Mouse (Mus musculus): ENCODE data around the gene Hist1h3d.
A peak's percentile ranks its signal among the peaks of the same experiment; 100 is the strongest.

Hist1h3d gene

GRCm38 (mm10) chr13:23585029-23585441 lies 9.5 kb downstream of the Hist1h3d start:
- DNase-seq (ENCODE audit: low read depth, low spot score), result peak; percentile 92

- peak; percentile 96 for DNase-seq (ENCODE audit: low read depth, low spot score)
Measured at GRCm38 (mm10) chr13:23585442-23586098, 10.0 kb downstream of the Hist1h3d start.

- DNase-seq (ENCODE audit: low read depth, low spot score), result peak; percentile 89
Measured at GRCm38 (mm10) chr13:23586099-23586939, 10.8 kb downstream of the Hist1h3d start.

GRCm38 (mm10) chr13:23586940-23587225 lies 11.3 kb downstream of the Hist1h3d start:
- peak; percentile 42 for DNase-seq (ENCODE audit: low read depth, low spot score)

GRCm38 (mm10) chr13:23591206-23591605 lies 15.6 kb downstream of the Hist1h3d start:
- DNase-seq (ENCODE audit: low read depth, low spot score), result no peak

- DNase-seq (ENCODE audit: low read depth, low spot score), result peak; percentile 52
Measured at GRCm38 (mm10) chr13:23591886-23592285, 16.3 kb downstream of the Hist1h3d start.

GRCm38 (mm10) chr13:23592614-23593013 lies 17.1 kb downstream of the Hist1h3d start:
- DNase-seq (ENCODE audit: low read depth, low spot score), result no peak

GRCm38 (mm10) chr13:23593051-23593770 lies 17.6 kb downstream of the Hist1h3d start:
- DNase-seq (ENCODE audit: low read depth, low spot score), result no peak

- peak; percentile 55 for DNase-seq (ENCODE audit: low read depth, low spot score)
Measured at GRCm38 (mm10) chr13:23595185-23595584, 19.6 kb downstream of the Hist1h3d start.

GRCm38 (mm10) chr13:23595622-23596372 lies 20.2 kb downstream of the Hist1h3d start:
- DNase-seq (ENCODE audit: low read depth, low spot score), result peak; percentile 83

GRCm38 (mm10) chr13:23597957-23598356 lies 22.4 kb downstream of the Hist1h3d start:
- peak; percentile 76 for DNase-seq (ENCODE audit: low read depth, low spot score)

GRCm38 (mm10) chr13:23603182-23603699 lies 27.7 kb downstream of the Hist1h3d start:
- DNase-seq (ENCODE audit: low read depth, low spot score), result no peak

- DNase-seq (ENCODE audit: low read depth, low spot score), result no peak
Measured at GRCm38 (mm10) chr13:23604452-23604851, 28.9 kb downstream of the Hist1h3d start.

- no peak for DNase-seq (ENCODE audit: low read depth, low spot score)
Measured at GRCm38 (mm10) chr13:23605052-23605451, 29.5 kb downstream of the Hist1h3d start.

GRCm38 (mm10) chr13:23609209-23609608 lies 33.6 kb downstream of the Hist1h3d start:
- DNase-seq (ENCODE audit: low read depth, low spot score), result no peak

- DNase-seq (ENCODE audit: low read depth, low spot score), result no peak
Measured at GRCm38 (mm10) chr13:23609844-23610243, 34.3 kb downstream of the Hist1h3d start.

GRCm38 (mm10) chr13:23610393-23610792 lies 34.8 kb downstream of the Hist1h3d start:
- peak; percentile 69 for DNase-seq (ENCODE audit: low read depth, low spot score)

GRCm38 (mm10) chr13:23611638-23612037 lies 36.1 kb downstream of the Hist1h3d start:
- no peak for DNase-seq (ENCODE audit: low read depth, low spot score)

- DNase-seq (ENCODE audit: low read depth, low spot score), result no peak
Measured at GRCm38 (mm10) chr13:23620056-23620732, 44.6 kb downstream of the Hist1h3d start.

GRCm38 (mm10) chr13:23620733-23621531 lies 45.4 kb downstream of the Hist1h3d start, which contains the start of gene Hist1h2be:
Hist1h2be (minus strand) TSS chr13:23621124.
- DNase-seq (ENCODE audit: low read depth, low spot score), result peak; percentile 96
